Mouse (Mus musculus) spleen, adult 12 weeks (tissue): Measurements from ENCODE around the gene Sh2d5.

ENCODE experiments used
- DNase-seq: peaks from one replicate; pipeline ENCODE4 v3.0.0; 2022; ENCODE audit warnings: low spot score

The Sh2d5 gene

GRCm38 (mm10) chr4:138250088-138250960, at the start of gene Sh2d5, which contains the start of gene Kif17:
Gene Sh2d5 (plus strand): TSS chr4:138250403.
Gene Kif17 (plus strand): TSS chr4:138250435.
- peak; percentile 51 for DNase-seq

- DNase-seq: no peak
These were observed 49.4 kb upstream of the Sh2d5 start for GRCm38 (mm10) chr4:138200769-138201168.

GRCm38 (mm10) chr4:138201696-138202095, 48.5 kb upstream of the Sh2d5 start:
- DNase-seq: no peak

GRCm38 (mm10) chr4:138210116-138210515, 40.1 kb upstream of the Sh2d5 start:
- no peak for DNase-seq

- no peak for DNase-seq
These were observed 36.3 kb upstream of the Sh2d5 start for GRCm38 (mm10) chr4:138213861-138214260.

- no peak for DNase-seq
These were observed 34.5 kb upstream of the Sh2d5 start for GRCm38 (mm10) chr4:138215671-138216199.

- DNase-seq: peak; percentile 74
These were observed 33.9 kb upstream of the Sh2d5 start, which contains the start of gene Hp1bp3 for GRCm38 (mm10) chr4:138216200-138216890. Gene Hp1bp3 (plus strand): TSS chr4:138216296.

- peak; percentile 96 for DNase-seq
These were observed 33.3 kb upstream of the Sh2d5 start for GRCm38 (mm10) chr4:138216891-138217392.

GRCm38 (mm10) chr4:138217441-138217840, 32.8 kb upstream of the Sh2d5 start:
- DNase-seq: no peak

- DNase-seq: peak; percentile 25
These were observed 32.1 kb upstream of the Sh2d5 start for GRCm38 (mm10) chr4:138217951-138218685.

- DNase-seq: no peak
These were observed 30.9 kb upstream of the Sh2d5 start for GRCm38 (mm10) chr4:138219331-138219730.

GRCm38 (mm10) chr4:138220761-138221160, 29.4 kb upstream of the Sh2d5 start:
- no peak for DNase-seq

- no peak for DNase-seq
These were observed 28.8 kb upstream of the Sh2d5 start for GRCm38 (mm10) chr4:138221406-138221805.

GRCm38 (mm10) chr4:138222396-138222795, 27.8 kb upstream of the Sh2d5 start:
- DNase-seq: no peak

- DNase-seq: no peak
These were observed 26.6 kb upstream of the Sh2d5 start for GRCm38 (mm10) chr4:138223623-138224022.

- no peak for DNase-seq
These were observed 3.2 kb upstream of the Sh2d5 start for GRCm38 (mm10) chr4:138246756-138247665.

GRCm38 (mm10) chr4:138251819-138252218, 1.6 kb downstream of the Sh2d5 start:
- no peak for DNase-seq

- DNase-seq: no peak
These were observed 2.0 kb downstream of the Sh2d5 start for GRCm38 (mm10) chr4:138252231-138252630.

GRCm38 (mm10) chr4:138257116-138257687, 7.0 kb downstream of the Sh2d5 start:
- DNase-seq: no peak

GRCm38 (mm10) chr4:138258663-138259062, 8.5 kb downstream of the Sh2d5 start:
- DNase-seq: no peak
